Mouse (Mus musculus) heart, postnatal 10 days (tissue): ENCODE measurements at regions not wholly inside any gene's neighbourhood (a gene's known extent, or its start where the extent isn't known, plus 50 kb on each side); places are given as distances from the start of the nearest gene placed in this dataset.
"Not testable (repeated sequence)": the region's sequence is repeated elsewhere in the genome, so short reads cannot be mapped to it uniquely, and the experiment has no call there.

ENCODE experiments used
- DNase-seq, 2 experiments: peaks; one replicate each; pipeline ENCODE4 v3.0.0; 2021
- intact Hi-C: fragments of 180-260 bp; cut with DNase I; formaldehyde crosslinking; loops from one replicate; pipeline ENCODE4 v1.15.1; 2025

- intact Hi-C loops, result loop anchor here (1.0 kb wide), 2 partner anchors 34 to 205 kb away; no protein-coding TSS in a partner anchor
Measured at GRCm38 (mm10) chr5:149815879-149816278, 137.8 kb downstream of the B3glct start.

GRCm38 (mm10) chr5:149818812-149819211 lies 140.8 kb downstream of the B3glct start:
- DNase-seq, result no peak
- intact Hi-C loops, result no loop called here

More at GRCm38 (mm10) chr5:149815879-149816278, 137.8 kb downstream of the B3glct start:
- DNase-seq, result peak; percentile 40 to 64

- no peak for DNase-seq
- intact Hi-C loops, result no loop called here
Measured at GRCm38 (mm10) chr5:149823821-149824220, 145.8 kb downstream of the B3glct start.

- intact Hi-C loops, result no loop called here
- DNase-seq, result no peak
Measured at GRCm38 (mm10) chr5:149827599-149827998, 149.6 kb downstream of the B3glct start.

GRCm38 (mm10) chr5:149831122-149831861 lies 153.3 kb downstream of the B3glct start:
- intact Hi-C loops, result no loop called here
- peak; percentile 63 to 83 for DNase-seq

- intact Hi-C loops, result no loop called here
- DNase-seq, result no peak
Measured at GRCm38 (mm10) chr5:149837379-149837778, 159.3 kb downstream of the B3glct start.

GRCm38 (mm10) chr5:149842491-149842890 lies 164.5 kb downstream of the B3glct start:
- no peak for DNase-seq
- intact Hi-C loops, result no loop called here

GRCm38 (mm10) chr5:149843310-149843709 lies 165.3 kb downstream of the B3glct start:
- DNase-seq, result no peak
- intact Hi-C loops, result no loop called here

- no peak for DNase-seq
- intact Hi-C loops, result no loop called here
Measured at GRCm38 (mm10) chr5:149845256-149845655, 167.2 kb downstream of the B3glct start.

GRCm38 (mm10) chr5:149848465-149848864 lies 170.0 kb upstream of the Rxfp2 start:
- intact Hi-C loops, result no loop called here

GRCm38 (mm10) chr5:149851011-149851410 lies 167.5 kb upstream of the Rxfp2 start:
- peak; percentile 80 to 85 for DNase-seq
- intact Hi-C loops, result loop anchor here (2.0 to 10.0 kb wide), 2 partner anchors 138 to 206 kb away; no protein-coding TSS in a partner anchor

More at GRCm38 (mm10) chr5:149848465-149848864, 170.0 kb upstream of the Rxfp2 start:
- no peak for DNase-seq

GRCm38 (mm10) chr5:149852516-149852915 lies 166.0 kb upstream of the Rxfp2 start:
- DNase-seq, result no peak
- intact Hi-C loops, result loop anchor here (10.0 kb wide), 1 partner anchor 208 kb away; no protein-coding TSS in a partner anchor

GRCm38 (mm10) chr5:149856101-149856500 lies 162.4 kb upstream of the Rxfp2 start:
- DNase-seq, result no peak
- intact Hi-C loops, result loop anchor here (10.0 kb wide), 1 partner anchor 211 kb away; no protein-coding TSS in a partner anchor

GRCm38 (mm10) chr5:149857019-149857418 lies 161.5 kb upstream of the Rxfp2 start:
- intact Hi-C loops, result loop anchor here (10.0 kb wide), 1 partner anchor 212 kb away; no protein-coding TSS in a partner anchor
- DNase-seq, result no peak

- peak; percentile 70 to 80 for DNase-seq
- intact Hi-C loops, result loop anchor here (1.0 kb wide), 2 partner anchors 122 to 160 kb away; no protein-coding TSS in a partner anchor
Measured at GRCm38 (mm10) chr5:149861489-149861962, 156.9 kb upstream of the Rxfp2 start.

GRCm38 (mm10) chr5:149867926-149868325 lies 150.5 kb upstream of the Rxfp2 start:
- intact Hi-C loops, result no loop called here
- no peak for DNase-seq

GRCm38 (mm10) chr5:149869441-149869840 lies 149.0 kb upstream of the Rxfp2 start:
- intact Hi-C loops, result no loop called here
- DNase-seq, result peak; percentile 8 to 24

GRCm38 (mm10) chr5:149870596-149870995 lies 147.9 kb upstream of the Rxfp2 start:
- no peak for DNase-seq
- intact Hi-C loops, result no loop called here

- intact Hi-C loops, result no loop called here
- no peak for DNase-seq
Measured at GRCm38 (mm10) chr5:149871521-149871920, 147.0 kb upstream of the Rxfp2 start.

- intact Hi-C loops, result no loop called here
- DNase-seq, result no peak
Measured at GRCm38 (mm10) chr5:149873482-149874002, 144.9 kb upstream of the Rxfp2 start.

GRCm38 (mm10) chr5:149874342-149874741 lies 144.1 kb upstream of the Rxfp2 start:
- intact Hi-C loops, result no loop called here
- DNase-seq, result no peak

GRCm38 (mm10) chr5:149892453-149892852 lies 126.0 kb upstream of the Rxfp2 start:
- DNase-seq, intact Hi-C loops: not testable (repeated sequence)
